Mouse (Mus musculus): ENCODE measurements at regions not wholly inside any gene's neighbourhood (a gene's known extent, or its start where the extent isn't known, plus 50 kb on each side); places are given as distances from the start of the nearest gene placed in this dataset.

- no peak for DNase-seq
Measured at GRCm38 (mm10) chr16:46581115-46581514, 82.8 kb upstream of the Nectin3 start.

DNA sequence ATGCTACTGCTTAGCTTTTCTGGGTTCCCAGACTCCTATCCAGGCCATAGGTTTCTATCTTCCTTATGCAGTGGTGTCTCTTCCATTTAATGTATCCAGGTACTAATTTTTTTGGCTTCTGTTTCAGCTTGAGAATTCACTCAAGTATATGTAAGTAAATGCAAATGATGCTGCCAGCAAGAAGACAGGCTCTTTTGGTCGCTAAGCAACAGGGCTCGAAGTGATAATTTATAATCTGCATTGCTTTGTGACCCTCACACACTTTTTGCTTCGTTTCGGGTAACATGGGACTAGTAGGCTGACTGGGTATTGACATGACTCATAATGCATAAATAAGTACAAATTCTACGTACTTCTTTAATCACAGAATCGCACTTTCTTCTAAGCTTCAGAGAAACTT is 75.9 kb upstream of the Nectin3 start:
- no peak for DNase-seq

GRCm38 (mm10) chr16:46567446-46567845 is 69.1 kb upstream of the Nectin3 start:
- DNase-seq: no peak

DNA sequence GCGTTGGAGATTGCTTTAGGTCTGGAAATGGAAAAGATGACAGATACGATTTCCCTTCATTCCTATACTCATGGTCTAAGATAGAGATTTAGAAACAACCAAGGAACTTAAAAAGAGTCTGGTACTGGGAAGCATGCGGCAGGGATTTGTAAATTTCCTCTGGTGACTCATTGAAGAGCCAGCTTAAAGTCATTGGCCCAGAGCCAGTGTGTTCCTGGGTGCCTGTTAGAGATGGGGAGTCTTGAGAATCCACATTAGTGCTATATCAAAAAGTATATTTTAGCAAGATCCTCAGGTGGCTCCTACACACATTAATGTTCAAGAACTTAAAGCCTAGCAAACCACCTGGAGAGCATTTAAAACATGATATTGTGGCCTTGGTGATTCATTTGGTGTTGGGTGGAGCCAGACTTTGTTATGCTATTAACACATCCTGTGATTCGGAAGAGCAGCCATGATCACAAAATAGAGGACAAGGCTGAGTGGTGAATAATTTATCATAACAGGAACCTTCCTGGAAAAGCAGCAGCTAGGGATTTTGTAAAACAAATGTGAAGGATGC is 67.8 kb upstream of the Nectin3 start:
- peak in 1 of 2 experiments; percentile 6 for DNase-seq

GRCm38 (mm10) chr16:46557281-46557680 is 59.0 kb upstream of the Nectin3 start:
- DNase-seq: no peak

DNA sequence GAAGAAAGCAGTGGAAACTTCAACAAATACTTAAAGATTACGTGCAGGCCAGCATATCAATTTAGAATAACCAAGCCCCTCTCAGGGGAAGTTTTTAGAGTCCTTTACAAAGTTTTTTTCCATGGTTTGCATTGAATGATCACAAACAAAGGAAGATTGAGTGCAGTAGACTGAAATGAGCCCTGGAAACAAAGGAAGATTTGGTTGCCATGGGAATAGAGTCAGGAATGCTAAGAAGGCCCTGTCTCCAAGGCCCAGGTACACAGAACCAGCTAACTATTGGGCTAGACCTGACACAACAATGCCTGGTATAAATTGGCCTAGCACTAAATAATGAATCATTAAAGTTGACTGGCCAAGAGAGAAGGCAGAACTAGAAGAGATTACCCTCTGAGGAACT is 49.9 kb upstream of the Nectin3 start:
- DNase-seq: no peak

All from kidney, postnatal 4 days (tissue).